Mouse (Mus musculus) embryo, embryonic 10.5 days (tissue): ENCODE results near the gene Ggcx.
"Not testable (repeated sequence)": the region's sequence is repeated elsewhere in the genome, so short reads cannot be mapped to it uniquely, and the experiment has no call there.

Source experiments
- DNase-seq: peaks from one replicate; pipeline ENCODE4 v3.0.0-alpha.2; 2015; ENCODE audit warnings: low spot score

Gene Ggcx

DNA sequence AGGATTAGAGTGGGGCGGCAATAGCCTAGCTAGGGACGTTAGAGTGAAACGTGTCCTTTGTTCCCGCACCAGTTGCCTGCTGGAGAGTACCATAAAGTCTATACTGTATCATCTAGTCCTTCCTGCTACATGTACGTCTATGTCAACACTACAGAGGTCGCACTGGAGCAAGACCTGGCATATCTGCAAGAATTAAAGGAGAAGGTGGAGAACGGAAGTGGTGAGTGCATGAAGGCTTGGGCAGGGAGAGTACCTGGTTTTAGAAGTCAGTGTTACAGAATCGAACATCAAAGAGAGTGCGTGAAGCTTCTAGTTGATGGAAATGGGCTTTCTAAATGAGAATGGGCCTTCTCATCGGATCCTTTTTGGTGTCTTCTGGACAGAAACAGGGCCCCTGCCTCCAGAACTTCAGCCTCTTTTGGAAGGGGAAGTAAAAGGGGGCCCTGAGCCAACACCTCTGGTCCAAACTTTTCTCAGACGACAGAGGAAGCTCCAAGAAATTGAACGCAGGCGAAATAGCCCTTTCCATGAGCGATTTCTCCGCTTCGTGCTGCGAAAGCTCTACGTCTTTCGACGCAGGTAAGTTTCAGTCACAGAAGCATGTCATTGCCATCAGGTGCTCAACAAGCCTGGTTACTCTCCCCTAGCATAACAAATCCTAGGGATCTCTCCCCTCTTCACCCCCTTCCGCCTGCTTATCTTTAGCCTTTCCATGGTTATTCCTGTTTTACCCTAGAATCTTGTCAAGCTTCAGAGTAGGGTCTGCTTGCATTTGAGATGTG lies 15.1 kb downstream of the Ggcx start:
- DNase-seq: no peak

DNA sequence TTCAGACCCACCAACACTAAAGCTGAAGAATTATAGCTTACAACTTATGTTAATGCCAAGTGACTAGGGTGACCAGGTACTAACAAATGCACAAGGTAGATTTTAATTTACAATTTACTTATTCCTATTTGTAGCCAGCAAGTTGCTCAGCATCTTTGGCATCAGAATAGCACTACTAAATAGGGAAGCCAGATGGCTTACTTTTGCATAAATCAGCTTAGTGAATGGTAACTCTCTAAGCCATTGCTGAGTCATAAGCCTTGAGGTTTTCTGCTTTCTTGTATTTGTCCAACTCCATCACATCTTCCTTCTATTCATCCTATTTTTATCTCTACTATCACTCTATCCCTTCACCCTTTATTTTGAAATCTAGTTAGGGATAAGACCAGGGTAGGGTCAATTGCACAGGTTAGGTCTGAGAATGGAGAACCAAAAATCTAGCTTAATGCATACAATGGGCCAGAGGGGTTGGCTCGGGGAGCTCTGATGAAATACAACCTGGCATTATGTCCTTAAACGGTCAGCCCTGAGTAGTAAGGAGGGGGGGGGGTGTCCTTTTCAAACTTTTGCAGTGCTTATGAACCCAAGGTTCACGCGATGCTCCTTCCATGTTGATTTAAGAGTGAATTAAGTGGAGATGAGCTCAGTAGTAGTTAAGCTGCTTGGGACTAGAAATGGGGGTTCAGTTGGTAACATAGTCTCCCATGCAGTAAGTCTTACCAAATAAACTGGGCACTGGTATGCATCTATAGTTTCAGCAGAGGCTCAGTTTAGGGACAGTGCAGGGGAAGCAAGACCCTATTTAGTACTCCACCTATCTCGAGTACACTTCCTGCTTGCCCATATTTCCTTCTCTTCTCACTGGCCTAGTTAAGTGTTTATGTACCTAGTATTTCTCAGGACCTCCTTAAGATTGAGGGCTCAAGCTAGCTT lies 17.1 kb downstream of the Ggcx start:
- DNase-seq: no peak

DNA sequence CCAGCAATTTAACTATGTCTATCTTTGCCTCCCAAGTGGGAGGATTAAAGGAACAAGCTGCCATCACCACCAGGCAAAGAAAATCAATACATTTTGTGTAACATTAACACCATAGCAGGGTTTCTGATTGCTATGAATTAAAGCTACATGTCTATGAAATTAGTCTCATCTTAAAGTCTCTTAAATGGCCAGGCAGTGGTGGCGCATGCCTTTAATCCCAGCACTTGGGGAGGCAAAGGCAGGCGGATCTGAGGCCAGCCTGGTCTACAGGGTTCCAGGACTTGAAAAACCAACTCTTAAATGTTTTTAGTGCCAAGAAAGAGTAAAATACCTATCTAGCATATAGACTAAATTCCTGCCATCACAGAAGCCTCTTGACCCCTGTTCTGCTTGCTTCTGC lies 18.0 kb downstream of the Ggcx start:
- no peak for DNase-seq

DNA sequence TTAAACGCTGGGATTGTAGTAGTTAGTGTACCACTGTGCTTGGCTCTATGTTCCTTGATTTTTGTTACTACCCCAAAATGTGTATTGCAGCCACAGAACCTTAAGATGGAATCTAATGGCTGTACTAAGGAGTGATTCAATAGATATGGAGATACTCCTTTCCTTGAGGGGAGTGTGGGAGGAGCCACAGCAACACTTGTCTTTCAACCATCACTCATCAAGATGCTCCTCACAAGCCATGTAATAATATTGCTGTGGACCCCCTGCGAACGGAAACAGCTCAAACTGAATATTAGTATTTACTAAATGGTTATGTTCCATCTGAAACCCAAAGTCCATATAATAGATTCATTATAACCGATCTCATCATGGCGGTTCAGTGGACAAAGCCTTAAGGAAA lies 24.1 kb downstream of the Ggcx start:
- DNase-seq: peak; percentile 48

DNA sequence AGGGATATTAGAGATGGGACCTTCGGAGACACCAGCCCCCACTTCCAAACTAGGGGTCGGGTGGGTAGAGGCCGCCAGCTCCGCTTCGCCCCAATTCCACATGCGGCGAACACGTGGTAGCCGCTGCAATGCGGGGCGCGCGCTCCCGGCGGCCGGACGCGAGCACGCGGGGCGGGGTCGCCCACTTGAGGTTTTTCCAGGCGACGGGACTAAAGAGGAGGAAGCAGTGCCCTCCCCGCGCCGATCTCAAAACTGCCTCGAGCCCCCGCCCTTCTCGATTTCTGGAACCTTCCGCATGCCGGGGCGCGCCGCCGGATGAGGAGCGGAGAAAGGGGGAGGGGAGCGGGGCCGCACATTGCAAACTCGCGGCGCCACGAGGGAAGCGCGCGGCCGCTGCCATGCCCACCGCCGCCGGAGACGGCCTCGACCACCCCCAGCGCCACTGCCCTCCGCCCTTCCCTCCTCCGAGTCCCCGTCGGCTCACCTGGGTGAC lies 24.8 kb downstream of the Ggcx start:
- DNase-seq: peak; percentile 82

DNA sequence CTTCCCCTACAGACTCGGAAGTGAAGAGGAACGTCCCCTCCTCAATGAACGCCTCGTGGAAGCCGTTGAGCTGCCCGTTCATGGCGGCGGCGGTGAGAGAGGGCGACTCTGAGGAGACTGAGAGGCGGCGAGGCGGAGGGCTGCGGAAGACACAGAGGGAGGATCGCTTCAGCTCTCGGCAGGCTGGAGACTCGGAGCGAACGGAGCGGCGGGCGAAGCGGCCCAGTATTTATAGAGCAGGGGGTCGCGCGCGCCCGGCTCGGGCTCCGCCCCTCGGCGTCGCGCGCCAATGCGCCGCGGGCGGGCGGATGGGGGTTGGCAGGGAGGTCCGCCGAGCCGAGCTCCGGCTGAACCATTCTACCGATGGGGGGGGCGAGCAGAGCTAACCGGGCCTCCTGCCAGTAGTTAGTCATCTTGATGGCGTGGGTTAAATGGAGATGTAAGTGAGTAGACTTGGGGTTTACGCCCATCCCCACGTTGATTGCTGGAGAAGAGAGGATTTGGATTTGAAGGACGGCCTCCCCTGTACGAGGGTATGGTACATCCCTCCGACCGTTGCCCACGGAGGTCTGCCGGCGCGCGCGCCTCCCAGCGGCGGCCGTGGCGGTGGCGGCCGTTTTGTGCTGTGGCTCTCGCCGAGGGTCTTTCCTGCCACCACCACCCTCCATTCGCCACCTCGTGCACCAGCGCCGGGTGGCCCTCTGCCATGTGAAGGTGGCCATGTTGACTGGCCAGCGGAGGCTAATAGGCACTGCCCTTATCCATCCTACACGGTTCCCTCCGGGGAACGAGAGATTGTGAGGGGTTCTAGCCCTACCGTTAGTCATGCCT lies 25.5 kb downstream of the Ggcx start, which contains the start of gene Mat2a:
Gene Mat2a (minus strand): TSS at position 204 of the 831 bp plus-strand sequence.
- DNase-seq: peak; percentile 90

DNA sequence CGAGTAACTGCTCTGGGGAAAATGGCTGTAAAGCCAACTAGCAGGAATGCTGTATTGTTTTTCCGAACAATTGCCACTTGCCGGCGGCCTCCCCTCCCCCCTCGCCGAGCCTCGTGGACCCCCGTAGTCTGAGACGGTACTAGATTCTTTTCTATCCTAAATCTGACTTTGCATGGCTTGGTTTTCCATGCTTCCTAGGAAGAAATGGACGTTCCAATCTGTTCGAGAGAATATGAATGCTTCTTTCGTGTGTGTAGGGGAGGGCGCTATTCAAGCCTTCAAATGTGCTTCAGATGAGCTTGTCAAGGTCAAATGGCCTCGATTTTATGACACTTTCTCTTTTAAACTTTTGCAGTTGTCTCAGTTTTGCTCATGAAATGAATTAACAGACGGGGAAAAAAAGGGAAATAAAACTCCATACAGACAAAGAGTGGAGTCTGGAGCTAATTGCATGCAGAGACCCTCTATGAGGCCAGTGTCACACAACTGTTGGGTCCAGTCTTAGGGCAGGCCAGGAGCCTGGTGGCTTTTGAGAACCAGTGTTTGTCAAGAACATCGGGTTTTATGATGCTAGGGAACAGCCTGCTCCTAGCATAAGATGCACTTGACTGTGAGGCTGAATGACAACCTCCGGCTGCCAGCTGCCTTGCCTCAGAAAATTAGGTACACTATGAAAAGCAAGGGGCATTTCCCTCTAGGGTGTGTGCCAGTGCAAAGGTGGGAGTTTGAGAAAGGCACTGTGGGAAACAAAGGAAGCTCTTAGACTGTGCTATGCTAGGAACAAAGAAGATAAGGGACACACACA lies 26.3 kb downstream of the Ggcx start:
- no peak for DNase-seq

DNA sequence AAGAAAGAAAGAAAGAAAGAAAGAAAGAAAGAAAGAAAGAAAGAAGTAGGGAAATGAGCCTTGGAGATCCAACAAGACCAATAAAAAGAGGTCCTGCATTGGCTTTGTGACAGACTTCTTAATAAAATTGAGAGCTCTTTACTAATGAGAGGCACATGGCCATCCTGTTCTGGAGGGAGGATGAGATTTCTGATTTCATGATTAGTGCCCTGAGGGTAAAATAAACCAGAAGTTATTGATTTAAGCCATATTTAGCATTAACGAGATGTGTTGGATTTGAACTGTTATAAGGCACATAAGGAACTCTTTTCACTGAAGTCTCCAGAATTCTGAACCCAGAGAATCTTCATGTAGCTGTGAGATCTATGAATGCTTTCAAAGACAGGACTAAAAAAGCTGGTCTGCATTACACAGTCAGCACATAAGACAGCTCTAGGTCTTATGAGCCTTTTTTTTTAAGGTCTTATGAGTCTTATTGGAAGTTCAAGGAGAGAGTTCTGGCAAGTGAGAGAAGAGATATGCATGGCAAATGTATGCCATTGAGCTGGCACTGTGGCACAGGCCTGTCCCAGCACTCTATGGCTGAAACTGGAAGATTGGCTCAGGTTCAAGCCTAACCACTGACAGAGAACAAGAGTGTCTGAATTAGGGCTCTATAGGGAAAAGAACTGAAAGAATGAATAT lies 29.0 kb downstream of the Ggcx start:
- no peak for DNase-seq

DNA sequence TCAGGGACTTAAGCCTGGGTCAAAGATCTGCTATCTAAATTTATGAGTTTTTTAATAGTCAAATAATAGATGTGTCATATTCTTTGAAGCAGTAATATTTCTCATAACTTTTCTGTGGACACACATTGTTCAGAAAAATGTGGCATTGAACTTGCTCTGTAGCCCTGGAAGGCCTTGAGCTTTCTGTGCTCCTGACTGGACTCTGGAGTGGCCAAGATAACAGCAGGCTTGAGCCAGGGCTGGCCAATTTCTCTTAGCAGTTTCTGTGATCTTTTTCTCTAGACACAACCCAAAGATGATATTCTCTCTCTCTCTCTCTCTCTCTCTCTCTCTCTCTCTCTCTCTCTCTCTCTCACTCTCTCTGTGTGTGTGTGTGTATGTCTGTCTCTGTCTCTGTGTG lies 30.9 kb downstream of the Ggcx start:
- DNase-seq: no peak

DNA sequence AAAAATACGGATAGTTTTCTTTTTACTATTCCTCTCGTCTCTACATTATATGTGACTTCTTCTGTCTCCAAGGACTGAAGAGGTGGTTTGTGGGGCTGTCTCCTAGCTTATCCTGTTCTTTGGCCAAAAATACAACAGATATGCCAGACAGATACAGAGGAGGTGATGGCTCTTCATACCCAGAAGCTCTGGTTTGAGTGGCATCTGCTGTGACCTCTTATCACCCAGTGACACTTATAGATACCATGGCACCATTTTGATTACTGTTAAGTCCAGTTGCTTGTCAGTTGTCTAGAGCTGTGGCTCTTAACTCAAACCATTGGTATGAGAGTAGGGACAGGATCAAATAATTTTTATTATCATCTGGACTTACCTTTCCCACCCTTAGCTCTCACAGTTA lies 33.4 kb downstream of the Ggcx start:
- no peak for DNase-seq

DNA sequence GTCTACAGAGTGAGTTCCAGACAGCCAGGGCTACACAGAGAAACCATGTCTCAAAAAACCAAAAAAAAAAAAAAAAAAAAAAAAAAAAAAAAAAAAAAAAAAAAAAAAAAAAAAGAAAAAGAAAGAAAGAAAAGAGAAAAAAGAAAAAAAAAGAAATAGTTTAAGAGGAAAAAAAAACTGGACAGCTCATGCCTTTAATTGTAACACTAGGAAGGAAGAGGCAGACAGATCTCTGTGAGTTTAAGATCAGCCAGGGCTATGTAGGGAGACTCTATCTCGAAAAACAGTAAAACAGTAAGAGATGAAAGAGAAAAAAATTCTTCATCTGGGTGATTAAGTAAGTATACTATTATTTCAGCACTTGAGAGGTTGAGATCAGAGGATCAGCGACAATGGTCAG lies 37.7 kb downstream of the Ggcx start:
- not testable (repeated sequence) for DNase-seq

DNA sequence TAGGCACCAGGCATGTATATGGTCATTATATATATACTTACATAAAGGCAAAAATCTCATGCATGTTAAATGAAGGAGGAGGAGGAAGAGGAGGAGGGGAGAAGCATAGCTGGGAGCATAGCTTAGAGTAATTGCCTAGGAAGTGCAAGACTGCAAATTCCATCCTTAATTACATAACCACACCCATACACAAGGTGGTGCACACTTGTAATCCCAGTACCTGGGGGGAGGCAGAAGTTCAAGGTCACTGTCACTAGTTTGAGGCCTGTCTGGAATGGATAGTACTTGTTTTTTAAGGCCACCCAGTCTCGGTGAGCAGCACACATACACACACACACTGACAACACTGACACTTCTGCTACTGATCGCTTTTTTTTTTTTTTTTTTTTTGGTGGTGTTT lies 38.2 kb downstream of the Ggcx start:
- DNase-seq: no peak

DNA sequence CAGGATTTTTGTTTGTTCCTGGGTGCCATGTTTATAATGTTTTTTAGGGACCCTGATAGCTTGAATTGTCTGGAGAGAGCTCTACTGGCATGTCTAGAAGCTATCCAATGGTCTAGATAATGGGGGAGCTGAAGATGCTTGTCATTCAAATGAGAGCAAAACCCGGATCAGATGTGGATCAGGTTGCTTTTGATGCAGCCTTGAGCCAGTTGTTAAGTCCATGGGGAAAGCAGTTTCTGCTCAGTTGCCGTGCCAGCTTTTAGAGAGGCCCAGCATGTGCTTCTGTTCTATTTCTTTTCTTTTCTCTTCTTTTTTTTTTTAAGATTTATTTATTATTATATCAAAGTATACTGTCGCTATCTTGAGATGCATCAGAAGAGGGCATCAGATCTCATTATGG lies 39.5 kb downstream of the Ggcx start:
- DNase-seq: no peak

DNA sequence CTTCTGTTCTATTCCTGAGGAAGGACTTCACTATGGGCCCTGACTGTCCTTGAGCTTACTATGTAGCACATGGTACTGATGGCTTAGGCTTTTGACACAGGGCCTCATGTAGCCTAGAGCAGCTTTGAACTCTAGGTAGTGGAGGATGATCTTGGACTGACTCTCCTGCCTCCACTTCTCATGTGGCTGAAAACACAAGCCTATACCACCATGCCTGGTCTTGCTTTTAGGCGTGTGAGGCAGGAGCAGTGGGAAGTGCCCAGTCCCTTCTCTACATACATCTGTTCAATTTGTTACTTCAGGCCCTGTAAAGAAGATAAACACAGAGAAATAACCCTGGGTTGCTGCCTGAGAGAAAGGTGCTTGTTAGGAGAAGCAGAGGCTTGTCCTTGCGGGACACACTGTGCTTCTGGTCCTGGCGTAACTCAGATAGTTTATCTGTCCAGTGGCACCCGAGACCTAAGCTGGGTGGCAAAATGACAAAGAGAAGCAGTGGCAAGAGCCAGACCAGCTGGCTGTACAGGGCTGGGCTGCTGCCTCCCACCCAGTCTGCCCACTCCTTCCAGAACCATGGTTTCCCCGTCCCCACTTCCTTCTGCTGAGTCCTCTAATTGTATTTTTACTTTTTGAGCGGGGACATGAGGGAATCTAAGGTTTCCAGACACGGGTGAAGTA lies 40.1 kb downstream of the Ggcx start:
- no peak for DNase-seq

DNA sequence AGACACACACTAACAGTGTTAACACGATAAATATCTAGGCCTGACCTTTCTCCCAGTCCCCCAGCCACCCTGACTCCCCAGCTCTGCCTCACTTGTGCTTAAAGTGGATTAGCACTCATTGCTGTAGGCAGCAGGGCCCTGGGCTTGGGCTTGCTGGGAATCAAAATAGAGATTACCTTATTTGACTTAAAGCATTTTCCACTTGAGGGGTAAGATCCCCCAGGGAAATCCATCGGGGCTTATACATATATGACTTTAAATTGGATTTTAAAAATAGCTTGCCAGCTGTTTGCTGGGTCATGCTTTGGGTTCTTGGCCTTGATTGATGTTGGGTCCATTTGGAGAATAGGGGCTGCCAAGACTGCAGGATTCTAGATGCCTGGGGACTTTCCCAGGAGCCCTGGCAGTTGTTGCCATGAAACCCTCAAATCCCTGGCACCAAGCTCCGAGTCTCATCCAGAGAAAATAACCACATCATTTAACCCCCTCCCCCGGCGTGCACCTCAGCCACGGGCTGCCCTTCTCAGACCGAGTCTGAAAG lies 40.8 kb downstream of the Ggcx start:
- DNase-seq: no peak

DNA sequence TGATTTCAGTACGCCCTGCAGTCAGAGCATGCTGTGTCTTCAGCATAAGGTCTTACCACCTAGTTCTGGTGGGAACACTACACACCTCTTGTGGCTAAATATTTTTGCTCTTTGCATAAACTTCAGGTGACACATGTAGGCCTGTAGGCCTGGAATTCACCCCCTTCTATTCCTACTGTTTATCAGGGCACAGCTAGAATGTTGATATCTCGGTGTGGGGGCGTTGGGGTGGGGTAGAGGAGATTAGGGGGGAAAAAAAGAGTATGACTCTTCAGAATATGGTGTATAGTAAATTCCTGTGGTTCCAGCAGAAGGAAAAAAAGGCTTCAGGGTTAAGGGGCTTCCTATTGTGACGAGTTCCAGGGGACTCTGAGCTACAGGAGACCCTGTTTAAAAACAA lies 42.5 kb downstream of the Ggcx start:
- no peak for DNase-seq

DNA sequence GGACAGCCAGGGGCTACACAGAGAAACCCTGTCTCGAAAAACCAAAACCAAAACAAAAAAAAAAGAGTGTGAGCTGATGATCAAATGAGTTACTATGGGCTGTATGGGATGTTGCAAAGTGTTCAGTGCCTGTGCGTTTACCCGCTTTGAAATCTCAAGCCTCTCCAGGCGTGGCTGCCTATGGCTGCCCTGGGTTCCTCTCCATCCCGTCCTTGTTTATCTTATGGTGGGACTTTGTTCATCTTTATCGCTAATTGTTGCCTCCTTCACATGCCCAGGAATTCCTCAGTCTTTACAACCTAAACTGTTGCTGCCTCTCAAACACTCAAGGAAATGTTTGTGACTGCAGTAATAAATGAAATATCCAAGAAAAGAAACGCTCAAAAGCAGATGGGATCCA lies 44.3 kb downstream of the Ggcx start:
- no peak for DNase-seq

DNA sequence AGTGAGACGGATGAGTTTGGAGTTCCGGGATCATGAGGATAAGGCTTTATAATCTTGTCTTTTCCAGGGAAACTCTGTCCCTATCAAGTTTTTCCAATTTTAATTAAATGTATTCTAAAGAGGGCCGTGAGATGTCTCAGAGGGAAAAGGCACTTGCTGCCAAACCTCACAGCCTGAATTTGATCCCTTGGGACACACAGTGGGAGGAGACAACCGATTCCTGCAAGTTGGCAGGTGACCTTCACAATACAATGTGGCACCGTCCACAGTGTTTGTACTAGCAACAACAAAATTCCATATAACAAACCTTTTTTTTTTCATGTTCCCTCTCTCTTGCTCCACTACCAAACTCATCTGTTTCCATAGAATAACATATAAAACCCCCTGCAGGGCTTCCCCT lies 44.8 kb downstream of the Ggcx start:
- no peak for DNase-seq

DNA sequence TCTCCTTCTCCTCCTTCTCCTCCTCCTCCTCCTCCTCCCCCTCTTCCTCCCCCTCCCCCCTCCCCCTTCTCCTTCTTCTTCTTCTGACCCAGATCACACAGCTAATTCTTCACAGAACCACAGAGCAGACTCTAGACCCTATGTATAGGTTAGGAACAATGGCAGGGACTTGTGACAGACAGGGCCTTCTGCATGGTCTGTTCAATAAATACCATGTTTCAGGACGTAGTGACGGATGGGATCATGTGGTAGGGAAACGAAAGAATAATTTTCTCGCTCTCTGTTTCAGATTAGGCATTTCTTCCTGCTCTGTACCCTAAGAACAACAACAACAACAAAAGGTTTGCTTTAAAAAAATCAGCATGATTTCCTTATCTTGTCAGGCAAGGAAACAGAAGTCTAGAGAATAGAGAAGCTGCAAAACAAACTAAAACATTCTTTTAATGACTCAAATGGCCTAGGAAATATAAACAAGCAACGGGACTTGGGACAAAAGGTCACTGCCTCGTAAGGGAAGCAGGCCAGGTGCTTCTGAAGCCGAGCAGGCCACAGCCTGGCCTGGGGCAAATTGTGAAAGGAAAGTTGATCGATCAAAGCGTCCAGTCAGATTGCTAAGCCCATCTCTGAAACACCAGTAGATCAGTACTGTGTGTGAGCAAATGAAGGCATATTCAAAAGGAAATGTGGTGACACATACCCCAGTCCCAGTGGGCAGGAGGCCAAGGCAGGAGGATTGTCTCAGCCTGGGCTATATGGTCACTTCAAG lies 46.1 kb downstream of the Ggcx start:
- no peak for DNase-seq
